Mouse (Mus musculus): ENCODE data around the gene Polr3gl.
"Not testable (repeated sequence)": the region's sequence is repeated elsewhere in the genome, so short reads cannot be mapped to it uniquely, and the experiment has no call there.

Polr3gl gene

GRCm38 (mm10) chr3:96593790-96594560, at the start of gene Polr3gl:
Polr3gl (minus strand) TSS chr3:96594181.
- DNase-seq (ENCODE audit: low read depth, low spot score), result peak; percentile 93

GRCm38 (mm10) chr3:96639219-96639618, 45.2 kb upstream of the Polr3gl start:
- no peak for DNase-seq (ENCODE audit: low read depth, low spot score)

GRCm38 (mm10) chr3:96636448-96636847, 42.5 kb upstream of the Polr3gl start:
- DNase-seq (ENCODE audit: low read depth, low spot score), result no peak

- DNase-seq (ENCODE audit: low read depth, low spot score), result no peak
These were observed 41.9 kb upstream of the Polr3gl start for GRCm38 (mm10) chr3:96635906-96636305.

DNA sequence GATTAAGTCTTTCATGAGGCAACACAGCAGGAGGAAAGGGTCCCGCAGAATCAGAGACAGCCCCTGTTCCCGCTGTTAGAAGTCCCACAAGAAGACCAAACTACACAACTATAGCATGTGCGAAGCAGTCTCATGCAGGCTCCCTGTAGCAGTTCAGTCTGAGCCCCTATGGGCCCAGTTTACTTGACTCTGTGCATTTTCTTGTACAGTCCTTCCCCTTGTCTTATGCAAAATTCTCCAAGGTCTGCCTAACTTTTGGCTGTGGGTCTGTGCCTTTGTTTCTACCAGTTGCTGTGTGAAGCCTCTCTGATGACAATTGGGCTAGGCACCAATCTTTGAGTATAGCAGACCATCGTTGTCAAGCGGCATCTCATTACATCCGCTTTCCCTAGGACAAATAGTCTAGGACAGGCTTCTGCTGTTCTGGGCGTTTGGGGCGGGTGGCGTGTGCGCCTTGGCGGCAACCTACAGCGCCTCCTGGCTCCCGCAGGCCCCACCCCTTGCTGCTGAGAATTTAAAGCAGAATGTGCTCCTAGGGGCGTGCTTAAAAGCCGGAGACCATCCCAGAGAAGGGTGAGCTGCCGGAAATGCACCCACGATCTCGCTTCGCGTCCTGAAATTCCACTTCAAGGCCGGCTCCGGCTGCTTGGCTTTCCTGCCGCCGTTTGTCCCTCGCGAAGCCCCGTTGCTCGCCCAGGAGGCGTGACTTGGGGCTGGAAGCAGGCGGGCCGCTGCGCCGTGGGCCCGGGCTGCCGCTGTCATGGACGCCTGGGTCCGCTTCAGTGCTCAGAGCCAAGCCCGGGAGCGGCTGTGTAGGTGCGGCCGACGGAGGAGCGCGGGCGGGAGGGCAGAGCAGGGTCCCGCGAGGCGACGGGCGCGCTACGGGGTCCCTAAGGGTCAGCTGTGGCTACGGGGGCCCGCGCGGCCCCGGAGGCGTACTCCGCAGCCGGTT, 41.2 kb upstream of the Polr3gl start, which contains the start of the genes Pex11b and Gm42957:
Gene Pex11b (plus strand): TSS at position 449 of the 952 bp plus-strand sequence.
Gene Gm42957 (plus strand): TSS at position 547 of the 952 bp plus-strand sequence.
- peak; percentile 86 for DNase-seq (ENCODE audit: low read depth, low spot score)

- DNase-seq (ENCODE audit: low read depth, low spot score), result no peak
These were observed 40.0 kb upstream of the Polr3gl start for GRCm38 (mm10) chr3:96634015-96634414.

DNA sequence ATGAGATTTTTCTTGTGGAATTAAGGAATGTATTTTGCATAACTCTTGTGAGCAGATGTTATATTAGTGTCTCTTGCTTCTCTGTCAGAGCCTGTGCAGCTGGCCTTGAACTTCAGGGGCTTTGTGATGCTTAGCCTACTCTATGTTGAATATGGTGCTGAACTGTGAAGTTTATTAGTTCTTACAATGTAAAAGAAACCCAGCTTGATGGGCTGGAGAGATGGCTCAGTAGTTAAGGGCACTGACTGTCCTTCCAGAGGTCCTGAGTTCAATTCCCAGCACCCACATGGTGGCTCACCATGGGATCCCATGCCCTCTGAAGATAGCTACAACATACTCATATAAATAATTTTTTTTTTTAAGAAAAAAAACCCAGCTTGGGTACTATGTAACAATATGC, 38.1 kb upstream of the Polr3gl start:
- DNase-seq (ENCODE audit: low read depth, low spot score), result no peak

GRCm38 (mm10) chr3:96629729-96630600, 36.0 kb upstream of the Polr3gl start, which contains the start of gene Rbm8a:
Rbm8a (plus strand) TSS chr3:96629933.
- peak; percentile 99 for DNase-seq (ENCODE audit: low read depth, low spot score)

DNA sequence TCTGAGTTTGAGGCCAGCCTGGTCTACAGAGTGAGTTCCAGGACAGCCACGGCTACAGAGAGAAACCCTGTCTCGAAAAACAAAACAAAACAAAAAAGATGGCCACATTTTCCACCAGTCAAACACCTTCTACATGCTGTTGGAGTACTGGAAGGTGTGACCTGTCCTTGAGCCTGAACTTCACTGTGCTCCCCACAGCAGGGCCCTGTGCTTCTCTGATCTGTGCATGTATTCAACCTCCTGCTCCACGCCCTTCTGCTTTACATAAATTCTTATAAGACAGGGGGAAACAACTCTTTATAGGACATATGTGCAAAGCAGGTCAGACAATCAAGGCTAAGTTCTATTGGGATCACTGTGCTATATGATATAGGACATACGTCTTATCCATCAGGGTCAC, 29.2 kb upstream of the Polr3gl start:
- DNase-seq (ENCODE audit: low read depth, low spot score), result no peak

DNA sequence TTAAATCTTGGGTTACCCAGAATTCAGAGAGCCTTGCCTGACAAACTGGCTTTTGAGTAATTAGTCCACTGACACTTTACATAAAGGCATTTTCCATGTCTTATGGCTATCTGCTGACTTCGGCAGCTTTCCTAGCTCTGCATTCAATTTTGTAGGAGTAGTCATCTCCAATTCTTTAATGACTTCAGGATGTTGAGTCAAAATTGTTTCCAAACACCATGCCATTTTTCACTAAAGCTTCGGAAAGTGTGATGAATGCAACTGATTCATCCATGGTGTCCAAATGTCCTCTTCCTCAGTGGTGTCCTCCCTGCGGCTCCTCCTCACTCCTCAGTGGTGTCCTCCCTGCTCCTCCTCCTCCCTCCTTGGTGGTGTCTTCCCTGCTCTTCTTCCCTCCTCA, 24.0 kb upstream of the Polr3gl start:
- DNase-seq (ENCODE audit: low read depth, low spot score), result no peak

DNA sequence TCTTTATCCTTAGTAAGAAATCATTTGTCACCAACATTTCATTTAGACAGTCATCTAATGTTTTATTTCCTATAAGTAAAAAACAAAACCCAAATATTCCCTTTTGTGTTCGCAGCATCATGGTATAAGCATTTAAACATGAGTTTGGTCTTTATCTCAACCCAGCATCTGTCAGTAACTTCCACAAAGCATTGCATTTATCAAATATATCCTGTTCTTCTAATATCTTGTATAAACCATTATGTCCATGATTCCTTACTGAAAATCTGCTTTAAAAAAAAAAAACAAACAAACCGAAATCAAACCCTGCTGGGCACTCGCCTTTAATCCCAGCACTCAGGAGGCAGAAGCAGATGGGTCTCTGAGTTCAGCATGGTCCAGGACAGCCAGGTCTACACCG, 12.6 kb upstream of the Polr3gl start:
- no peak for DNase-seq (ENCODE audit: low read depth, low spot score)

DNA sequence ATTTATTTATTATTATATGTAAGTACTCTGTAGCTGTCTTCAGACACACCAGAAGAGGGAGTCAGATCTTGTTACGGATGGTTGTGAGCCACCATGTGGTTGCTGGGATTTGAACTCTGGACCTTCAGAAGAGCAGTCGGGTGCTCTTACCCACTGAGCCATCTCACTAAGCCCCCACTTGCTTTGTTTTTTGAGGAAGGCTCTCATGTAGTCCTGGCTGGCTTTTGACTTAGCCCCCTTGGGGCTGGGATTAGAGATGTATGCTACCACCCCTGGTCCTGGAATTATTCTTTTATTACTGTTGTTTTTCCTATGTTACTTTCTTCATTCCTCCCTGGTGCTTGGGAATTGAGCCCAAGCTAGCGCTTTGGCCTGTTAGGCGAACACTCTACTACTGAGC, 12.0 kb upstream of the Polr3gl start:
- not testable (repeated sequence) for DNase-seq (ENCODE audit: low read depth, low spot score)

DNA sequence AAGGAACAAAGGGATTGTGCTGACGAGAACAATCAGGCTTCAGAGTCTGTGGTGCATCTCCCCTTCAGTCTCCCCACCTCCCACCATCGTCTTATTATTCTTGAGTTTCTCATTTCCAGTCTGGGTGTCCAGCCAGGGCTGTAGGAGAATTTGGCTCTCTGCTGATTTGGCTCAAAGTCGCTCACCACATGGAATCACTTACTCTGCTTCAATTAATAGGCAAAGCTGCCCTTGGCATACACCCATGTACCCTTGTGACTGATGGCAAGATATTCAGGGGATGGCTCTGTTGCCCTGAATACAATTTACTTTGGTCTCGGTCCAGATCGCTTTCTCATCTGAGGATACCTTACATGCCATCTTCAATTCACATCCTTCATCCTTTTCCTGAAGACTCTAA, 9.3 kb upstream of the Polr3gl start:
- no peak for DNase-seq (ENCODE audit: low read depth, low spot score)

GRCm38 (mm10) chr3:96602704-96603084, 8.7 kb upstream of the Polr3gl start:
- no peak for DNase-seq (ENCODE audit: low read depth, low spot score)

DNA sequence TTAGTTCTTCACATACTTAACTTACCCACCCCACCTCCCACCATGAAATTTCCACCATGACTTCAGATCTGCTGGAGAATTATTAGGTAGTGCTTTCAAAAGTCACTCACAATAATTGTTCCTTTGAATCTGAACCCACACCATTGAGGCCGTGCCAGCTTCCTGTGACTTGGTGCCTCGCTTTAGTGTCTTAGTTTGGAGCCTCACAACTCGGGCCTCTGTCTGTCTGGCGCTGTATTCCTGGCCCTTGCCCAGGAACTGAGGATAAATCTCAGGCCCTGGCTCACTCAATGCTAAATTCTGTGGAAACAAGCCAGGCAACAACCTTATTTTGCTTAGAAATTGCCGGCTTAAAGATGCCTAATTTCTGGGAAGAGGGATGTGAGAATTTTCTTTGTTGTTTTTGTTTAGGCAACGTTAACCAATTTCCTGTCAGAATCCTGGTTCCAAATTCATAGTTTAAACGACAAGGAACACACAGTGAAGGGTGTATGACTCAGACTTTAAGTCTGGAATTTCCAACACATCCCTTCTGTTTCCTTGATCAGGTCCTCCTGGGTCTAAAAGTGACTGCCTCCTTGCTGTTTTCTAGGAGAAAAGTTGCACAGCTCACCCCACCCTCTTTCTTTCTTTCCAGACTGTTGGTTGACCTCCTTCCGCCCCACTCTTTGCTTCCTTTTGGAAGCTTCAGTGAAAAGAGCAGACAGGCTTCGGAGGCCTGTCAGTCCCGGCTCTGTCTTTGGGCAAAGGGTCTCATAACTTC, 8.1 kb upstream of the Polr3gl start:
- no peak for DNase-seq (ENCODE audit: low read depth, low spot score)

DNA sequence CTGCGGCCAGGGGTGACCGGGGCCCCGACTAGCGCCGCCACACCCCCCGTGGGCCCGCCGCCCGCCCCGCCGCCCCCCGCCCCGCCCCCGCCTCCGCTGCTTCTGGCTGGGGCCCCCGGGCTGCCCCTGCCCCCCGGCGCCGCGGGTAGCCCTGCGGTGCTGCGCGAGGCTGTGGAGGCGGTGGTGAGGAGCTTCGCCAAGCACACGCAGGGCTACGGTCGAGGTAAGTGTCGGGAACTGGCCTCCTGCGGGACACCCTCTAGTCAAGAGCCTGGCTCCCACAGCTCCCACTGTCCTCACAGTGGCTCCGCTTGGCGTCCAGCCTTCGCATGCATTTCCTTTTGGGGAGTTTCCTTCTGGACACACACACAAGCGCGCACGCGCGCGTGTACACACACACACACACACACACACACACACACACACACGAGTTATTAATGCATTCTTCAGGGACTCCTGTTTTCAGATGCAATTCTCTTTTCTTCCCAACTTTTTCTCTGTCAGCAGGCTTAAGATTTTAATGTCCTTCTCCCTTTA, 7.3 kb upstream of the Polr3gl start:
- DNase-seq (ENCODE audit: low read depth, low spot score), result no peak

DNA sequence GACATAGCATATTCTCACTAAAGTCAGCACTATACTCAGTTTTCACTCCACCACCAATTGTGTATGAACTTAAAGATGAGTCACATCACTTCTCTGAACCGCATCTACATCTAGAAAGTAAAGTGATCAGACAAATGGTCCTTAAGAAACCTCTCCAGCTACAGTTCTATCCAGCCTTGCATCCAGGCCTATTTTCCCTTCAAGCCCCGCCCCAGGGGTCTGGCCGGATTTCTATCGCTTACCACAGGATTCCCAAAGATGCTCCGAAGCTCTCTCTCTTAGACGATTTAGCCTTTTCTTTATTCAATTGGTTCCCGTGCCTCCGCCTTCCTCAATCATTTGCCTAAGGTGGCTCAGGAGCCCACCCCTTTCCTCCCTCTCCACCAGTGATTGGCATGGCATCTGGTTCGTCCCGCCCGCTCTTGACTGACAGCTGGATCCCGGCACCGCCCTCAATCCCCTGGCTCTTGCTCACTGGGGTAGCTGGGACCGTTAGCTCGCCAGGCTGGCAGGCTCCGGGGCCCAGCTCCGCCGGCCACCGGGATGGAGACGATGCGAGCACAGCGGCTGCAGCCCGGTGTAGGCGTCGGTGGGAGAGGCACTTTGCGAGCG, 6.8 kb upstream of the Polr3gl start, which contains the start of gene Lix1l:
Gene Lix1l (plus strand): TSS at position 511 of the 612 bp plus-strand sequence.
- peak; percentile 98 for DNase-seq (ENCODE audit: low read depth, low spot score)

DNA sequence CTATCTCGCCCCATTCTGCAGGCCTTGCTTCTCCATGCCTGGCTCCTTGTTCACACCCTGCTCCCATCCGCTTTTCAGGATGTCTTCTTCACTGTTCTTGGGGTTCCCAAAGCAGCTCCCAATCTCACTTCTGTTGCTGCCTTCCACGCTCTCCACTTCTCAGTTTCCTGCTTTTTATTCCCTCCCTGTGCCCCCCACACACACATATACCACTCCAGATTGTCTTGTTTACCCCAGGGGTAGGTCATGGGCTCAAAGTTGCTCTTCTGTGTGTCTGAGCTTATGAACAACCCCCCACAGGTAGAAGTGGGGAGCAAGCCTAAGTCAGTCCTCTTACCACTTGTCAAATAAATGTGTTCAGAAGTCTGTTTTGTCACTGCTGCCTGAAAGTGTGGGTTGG, 5.4 kb upstream of the Polr3gl start:
- no peak for DNase-seq (ENCODE audit: low read depth, low spot score)

- no peak for DNase-seq (ENCODE audit: low read depth, low spot score)
These were observed 5.0 kb upstream of the Polr3gl start for GRCm38 (mm10) chr3:96599069-96599393.
